Mouse (Mus musculus) MEL (cell line): Measurements from ENCODE around the gene Rnf144b. TPM values are rescaled to one million over a fixed set of nuclear protein-coding genes. Genes with fewer than 3 reads are reported as not detected.

ENCODE experiments used
- DNase-seq: peaks from one replicate; pipeline ENCODE4 v3.0.0; 2011; ENCODE audit warnings: low read depth, low spot score
- H3K27ac ChIP-seq: 2 replicates; pipeline ENCODE4 v1.5.1; 2012; ENCODE audit warnings: low read depth, mild to moderate bottlenecking, control low read depth, low read length, moderate library complexity; ENCODE audit not compliant: control insufficient read depth
- H3K27me3 ChIP-seq, 2 experiments: fragments of 150-350 bp in 1 of 2; sonication (generic) in 1 of 2; 2 replicates each; pipeline ENCODE4 v1.6.1; 2012; ENCODE audit warnings: low read length in 2 of 2, mild to moderate bottlenecking in 2 of 2, improper control_type of control experiment in 1 of 2, moderate library complexity in 1 of 2; ENCODE audit not compliant: insufficient read depth in 2 of 2, control insufficient read depth in 1 of 2
- H3K36me3 ChIP-seq, 2 experiments: 2 replicates each; pipeline ENCODE4 v1.6.1; 2012 to 2014; ENCODE audit warnings: low read length in 2 of 2, improper control_type of control experiment in 1 of 2, inconsistent platforms in 1 of 2, mild to moderate bottlenecking in 1 of 2; ENCODE audit not compliant: insufficient read depth in 2 of 2, control insufficient read depth in 1 of 2
- H3K4me1 ChIP-seq, 2 experiments: fragments of 150-350 bp in 1 of 2; sonication (generic) in 1 of 2; 2 replicates each; pipeline ENCODE4 v1.6.1; 2012; ENCODE audit warnings: low read length in 2 of 2, improper control_type of control experiment in 1 of 2, mild to moderate bottlenecking in 1 of 2; ENCODE audit not compliant: insufficient read depth in 2 of 2, control insufficient read depth in 1 of 2
- H3K4me3 ChIP-seq, 2 experiments: fragments of 150-350 bp in 1 of 2; sonication (generic) in 1 of 2; 2 replicates each; pipeline ENCODE4 v1.5.1; 2012; ENCODE audit warnings: low read depth in 2 of 2, low read length in 2 of 2, mild to moderate bottlenecking in 2 of 2, moderate library complexity in 2 of 2, control low read depth in 1 of 2, improper control_type of control experiment in 1 of 2; ENCODE audit not compliant: control insufficient read depth in 1 of 2, insufficient read depth in 1 of 2
- H3K79me2 ChIP-seq: 2 replicates; pipeline ENCODE4 v1.6.1; 2012; ENCODE audit warnings: mild to moderate bottlenecking, low read length, moderate library complexity; ENCODE audit not compliant: control insufficient read depth, poor library complexity, insufficient read depth
- H3K9ac ChIP-seq: 2 replicates; pipeline ENCODE4 v1.6.1; 2012; ENCODE audit warnings: low read depth, mild to moderate bottlenecking, control low read depth, low read length, moderate library complexity; ENCODE audit not compliant: control insufficient read depth, poor library complexity, severe bottlenecking
- H3K9me3 ChIP-seq: fragments of 150-350 bp; sonication (generic); replicated peaks from 2 replicates; pipeline ENCODE4 v1.6.1; 2012; ENCODE audit warnings: mild to moderate bottlenecking, low read length, improper control_type of control experiment, moderate library complexity; ENCODE audit not compliant: insufficient read depth
- BHLHE40 ChIP-seq: IDR thresholded peaks from 2 replicates; pipeline ENCODE4 v1.6.1; 2012; ENCODE audit warnings: low read depth, mild to moderate bottlenecking, inconsistent platforms, low read length, improper control_type of control experiment, borderline replicate concordance
- CHD2 ChIP-seq: IDR thresholded peaks from 2 replicates; pipeline ENCODE4 v1.6.1; 2011; ENCODE audit warnings: low read length, improper control_type of control experiment
- E2F4 ChIP-seq: IDR thresholded peaks from 2 replicates; pipeline ENCODE4 v1.6.1; 2011; ENCODE audit warnings: low read depth, low read length, improper control_type of control experiment, borderline replicate concordance
- GATA1 ChIP-seq: IDR thresholded peaks from 2 replicates; pipeline ENCODE4 v1.6.1; 2011; ENCODE audit warnings: low read depth, low read length, improper control_type of control experiment
- HCFC1 ChIP-seq: IDR thresholded peaks from 2 replicates; pipeline ENCODE4 v1.6.1; 2012; ENCODE audit warnings: low read depth, mild to moderate bottlenecking, inconsistent platforms, low read length, improper control_type of control experiment, moderate library complexity
- JUND ChIP-seq: IDR thresholded peaks from 2 replicates; pipeline ENCODE4 v1.6.1; 2011; ENCODE audit warnings: low read depth, mild to moderate bottlenecking, improper control_type of control experiment, low read length
- MAFK ChIP-seq: IDR thresholded peaks from 2 replicates; pipeline ENCODE4 v1.6.1; 2011; ENCODE audit warnings: low read depth, mild to moderate bottlenecking, low read length, improper control_type of control experiment, borderline replicate concordance
- MEF2A ChIP-seq: IDR thresholded peaks from 2 replicates; pipeline ENCODE4 v1.6.1; 2014; ENCODE audit warnings: low read depth, mild to moderate bottlenecking, inconsistent platforms, low read length, improper control_type of control experiment; ENCODE audit not compliant: poor library complexity, insufficient replicate concordance, severe bottlenecking; ENCODE audit errors: extremely low read depth
- POLR2AphosphoS5 ChIP-seq: IDR thresholded peaks from 2 replicates; pipeline ENCODE4 v1.6.1; 2012; ENCODE audit warnings: low read depth, borderline replicate concordance, mild to moderate bottlenecking, inconsistent platforms, low read length, moderate library complexity, mixed read lengths
- RAD21 ChIP-seq: IDR thresholded peaks from 2 replicates; pipeline ENCODE4 v1.6.1; 2011; ENCODE audit warnings: mild to moderate bottlenecking, low read depth, low read length, improper control_type of control experiment
- SIN3A ChIP-seq: IDR thresholded peaks from 2 replicates; pipeline ENCODE4 v1.6.1; 2012; ENCODE audit warnings: low read length, improper control_type of control experiment, inconsistent platforms
- TBP ChIP-seq: IDR thresholded peaks from 2 replicates; pipeline ENCODE4 v1.8.0; 2011; ENCODE audit warnings: low read depth, low read length, improper control_type of control experiment
- polyA plus RNA-seq, 2 experiments: library from polyadenylated mRNA; stranded (reverse) in 1 of 2; unstranded in 1 of 2; fragments of >175 nt in 1 of 2; fragments of >200 nt in 1 of 2; gene quantifications; 2 replicates each; pipeline versions ENCODE4 v1.2.1 to v1.2.4; 2012; ENCODE audit warnings: low replicate concordance in 2 of 2, low read depth in 1 of 2; ENCODE audit not compliant: insufficient read length in 2 of 2, insufficient read depth in 1 of 2, missing spikeins in 1 of 2
- total RNA-seq: library from RNA; depleted of rRNA; stranded (reverse); fragments of 300-350 nt; gene quantifications from 2 replicates; pipeline ENCODE4 v1.2.3, GENCODE M21; 2012

Gene Rnf144b
- total and polyA plus RNA-seq, 3 experiments: not detected

GRCm38 (mm10) chr13:47145939-47146338, 23.5 kb downstream of the Rnf144b start:
- Histone ChIP-seq H3K9ac (no peak overlapping the region), H3K36me3 (no peaks in the 10 kb centered on the region), H3K9me3 (no peaks in the 10 kb centered on the region), H3K27me3 (0 out of 4 replicates have a peak, but pooled peaks cover 0 to 1% of the 10 kb centered on the region in 2 experiments), H3K79me2 (no peaks in the 10 kb centered on the region), H3K4me3 (no peak overlapping the region), H3K4me1 (no peaks in the 10 kb centered on the region), H3K27ac (no peak overlapping the region)
- DNase-seq: no peak
- TF ChIP-seq BHLHE40 (no peak), POLR2AphosphoS5 (no peak), RAD21 (no peak), CHD2 (no peak)

DNA sequence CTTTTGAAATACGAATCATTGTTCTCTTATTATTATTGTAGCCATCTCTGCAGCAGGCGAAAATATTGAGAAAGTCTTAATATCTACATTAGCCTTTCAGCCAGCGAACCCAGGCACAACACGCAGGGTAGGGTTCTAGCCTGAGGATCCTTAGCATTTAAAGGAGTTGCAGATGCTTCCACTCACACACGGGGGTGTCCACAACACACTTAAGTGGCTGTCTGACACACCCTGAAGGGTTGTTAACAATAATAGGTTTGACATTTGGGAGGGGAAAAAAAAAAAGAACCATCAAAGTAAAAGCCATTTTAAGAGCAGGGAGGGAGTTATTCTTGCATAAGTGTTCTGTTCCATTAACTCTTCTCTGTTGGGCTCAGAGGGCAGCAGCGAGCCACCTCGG, 23.9 kb downstream of the Rnf144b start:
- Histone ChIP-seq H3K9ac (no peak overlapping the region), H3K79me2 (no peaks in the 10 kb centered on the region), H3K4me1 (no peaks in the 10 kb centered on the region), H3K36me3 (no peaks in the 10 kb centered on the region), H3K9me3 (no peaks in the 10 kb centered on the region), H3K27me3 (0 out of 4 replicates have a peak, but pooled peaks cover 0 to 1% of the 10 kb centered on the region in 2 experiments), H3K27ac (no peak overlapping the region), H3K4me3 (no peak overlapping the region)
- TF ChIP-seq JUND (no peak), MAFK (no peak), MEF2A (no peak), POLR2AphosphoS5 (no peak), TBP (no peak), E2F4 (no peak), GATA1 (no peak)
- DNase-seq: no peak

- H3K9ac ChIP-seq: no peak overlapping the region
- no peaks in the 10 kb centered on the region for H3K36me3 ChIP-seq
- H3K4me1 ChIP-seq: no peaks in the 10 kb centered on the region
- H3K4me3 ChIP-seq: no peak overlapping the region
- no peak for DNase-seq
- no peaks in the 10 kb centered on the region for H3K79me2 ChIP-seq
- H3K27me3 ChIP-seq: 0 out of 4 replicates have a peak, but pooled peaks cover 0 to 1% of the 10 kb centered on the region in 2 experiments
- no peaks in the 10 kb centered on the region for H3K9me3 ChIP-seq
- H3K27ac ChIP-seq: no peak overlapping the region
- TF ChIP-seq HCFC1 (no peak), SIN3A (no peak)
Measured at GRCm38 (mm10) chr13:47148573-47148972, 26.1 kb downstream of the Rnf144b start.
